Comparison of ENCODE assay signal across 9 mouse cellular contexts in the genomic region with DNA sequence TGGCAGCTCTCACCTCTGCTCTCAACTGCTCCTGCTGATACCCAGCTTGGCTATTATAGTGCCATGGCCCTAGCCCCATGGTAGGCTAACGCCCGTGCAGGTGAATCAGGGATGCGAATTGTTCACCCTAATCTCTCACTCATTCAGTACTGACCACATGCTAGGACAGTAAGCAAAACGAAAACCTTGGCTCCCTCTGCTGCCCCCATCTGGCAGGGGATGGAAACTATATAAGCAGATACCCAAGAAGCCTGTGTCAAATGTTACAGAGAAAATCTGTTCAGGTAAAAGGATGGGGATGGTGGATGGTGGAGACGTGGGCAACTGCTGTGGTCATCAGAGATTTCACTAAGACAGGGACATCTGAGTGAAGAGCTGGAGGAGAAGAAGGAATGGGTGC.
DNase-seq lines count a peak whose midpoint lies in the region; ATAC-seq and TF ChIP-seq lines count a peak whose summit lies in the region.
"Had no signal": no experiment of that assay in that cellular context is flagged by ENCODE, and none has a peak within 500 bp of the region (broad histone marks: within the 10 kb centered on the region; RNA-seq: fewer than 3 reads in every experiment).

No protein-coding gene starts in this region.

- peak; percentile 66 for TF ChIP-seq CTCF in heart, adult 2 months (IDR thresholded peaks at IDR 0.05)

- no peaks in the 10 kb centered on the region for H3K27me3 ChIP-seq in heart, adult 2 months (ENCODE audit: control insufficient read depth, insufficient read depth, low read length)
- H3K27me3 ChIP-seq in heart, embryonic 12.5 days (replicated peaks): no peaks in the 10 kb centered on the region; the same call in 1 of the 2 replicates
- H3K27me3 ChIP-seq in forebrain, embryonic 12.5 days: peaks cover 16% of the 10 kb centered on the region; the same call in 1 of the 2 replicates

- no peak for TF ChIP-seq EP300 in heart, adult 2 months (IDR thresholded peaks at IDR 0.05; ENCODE audit: insufficient read depth, low read depth, low read length)

- no peaks in the 10 kb centered on the region for H3K36me3 ChIP-seq in heart, adult 2 months (ENCODE audit: control insufficient read depth, insufficient read depth, low read length)
- no peaks in the 10 kb centered on the region for H3K36me3 ChIP-seq in heart, embryonic 12.5 days
- H3K36me3 ChIP-seq in forebrain, embryonic 12.5 days (replicated peaks): no peaks in the 10 kb centered on the region

- no peak for TF ChIP-seq POLR2A in heart, adult 2 months (IDR thresholded peaks at IDR 0.05; ENCODE audit: insufficient read depth, low read depth, low read length)

- no peak for ATAC-seq in heart, embryonic 12.5 days (ENCODE audit: insufficient number of reproducible peaks, low FRiP score)
- ATAC-seq in megakaryocyte progenitor cell, adult 5-6 weeks (replicated peaks; ENCODE audit: poor library complexity): peak; percentile 73
- ATAC-seq in forebrain, embryonic 12.5 days (ENCODE audit: low FRiP score): no peak
- ATAC-seq in cerebellum, adult (ENCODE audit: insufficient number of reproducible peaks, low FRiP score, low TSS enrichment): no peak

- H3K4me2 ChIP-seq in heart, embryonic 12.5 days: no peak overlapping the region
- no peak overlapping the region for H3K4me2 ChIP-seq in forebrain, embryonic 12.5 days

- H3K9ac ChIP-seq in heart, adult 2 months (ENCODE audit: low read depth, low read length): no peak overlapping the region
- no peak overlapping the region for H3K9ac ChIP-seq in heart, embryonic 12.5 days
- H3K9ac ChIP-seq in forebrain, embryonic 12.5 days: no peak overlapping the region

- H3K4me3 ChIP-seq in heart, adult 2 months: no peak overlapping the region
- H3K4me3 ChIP-seq in heart, embryonic 12.5 days: no peak overlapping the region
- no peak overlapping the region for H3K4me3 ChIP-seq in forebrain, embryonic 12.5 days (replicated peaks)
- H3K4me3 ChIP-seq: myocyte had no signal

- peak; percentile 21 to 37 for DNase-seq in heart, adult 2 months
- peak; percentile 29 for DNase-seq in right cerebral cortex, postnatal 14 days
- no peak for DNase-seq in right cerebral cortex, postnatal 25 days
- DNase-seq in embryo, embryonic 11.5 days (ENCODE audit: low read depth, low spot score): peak; percentile 7

- no peak overlapping the region for H3K27ac ChIP-seq in heart, adult 2 months
- no peak overlapping the region for H3K27ac ChIP-seq in heart, embryonic 12.5 days (ENCODE audit: poor library complexity, severe bottlenecking)
- no peak overlapping the region for H3K27ac ChIP-seq in forebrain, embryonic 12.5 days

- no peaks in the 10 kb centered on the region for H3K79me2 ChIP-seq in heart, adult 2 months (replicated peaks; ENCODE audit: control insufficient read depth, insufficient read depth, low read length)

- intact Hi-C loops in heart, adult 2 months (cut with DNase I): loop anchor here (5.0 kb wide), 1 partner anchor 235 kb away; no protein-coding TSS in a partner anchor

- H3K9me3 ChIP-seq in heart, embryonic 12.5 days (replicated peaks): no peaks in the 10 kb centered on the region
- no peaks in the 10 kb centered on the region for H3K9me3 ChIP-seq in forebrain, embryonic 12.5 days

- H3K4me1 ChIP-seq in heart, adult 2 months (ENCODE audit: control insufficient read depth, insufficient read depth, low read length): peaks cover 5% of the 10 kb centered on the region
- H3K4me1 ChIP-seq in heart, embryonic 12.5 days (replicated peaks): peaks cover 9% of the 10 kb centered on the region
- peaks cover 27% of the 10 kb centered on the region for H3K4me1 ChIP-seq in forebrain, embryonic 12.5 days

- 75% methylated on average over 5 of the region's 5 CpGs for WGBS in heart, adult 2 months
- 69% methylated on average over 5 of the region's 5 CpGs for WGBS in heart, embryonic 12.5 days
- WGBS in forebrain, embryonic 12.5 days: 63% methylated on average over 5 of the region's 5 CpGs
